Mouse (Mus musculus): ENCODE data around the gene Atf5. TPM values are rescaled to one million over a fixed set of nuclear protein-coding genes. Genes with fewer than 3 reads are reported as not detected.

Gene Atf5
- total RNA-seq, 2 experiments from 2014 or later: 5.6 to 6.8 TPM

- 0 out of 2 replicates have a peak, but pooled peaks have one; percentile 20 for ATAC-seq (replicated peaks; ENCODE audit: poor library complexity, severe bottlenecking)
Observed at GRCm38 (mm10) chr7:44823409-44823808, 7.0 kb upstream of the Atf5 start.

GRCm38 (mm10) chr7:44821666-44822448, 5.4 kb upstream of the Atf5 start:
- 0 out of 2 replicates have a peak, but pooled peaks have one; percentile 12 for ATAC-seq (replicated peaks; ENCODE audit: poor library complexity, severe bottlenecking)

GRCm38 (mm10) chr7:44820525-44820924, 4.1 kb upstream of the Atf5 start:
- ATAC-seq (replicated peaks; ENCODE audit: poor library complexity, severe bottlenecking): no peak

GRCm38 (mm10) chr7:44819863-44820262, 3.4 kb upstream of the Atf5 start:
- ATAC-seq (replicated peaks; ENCODE audit: poor library complexity, severe bottlenecking): no peak

GRCm38 (mm10) chr7:44819391-44819790, 2.9 kb upstream of the Atf5 start:
- ATAC-seq (replicated peaks; ENCODE audit: poor library complexity, severe bottlenecking): no peak

GRCm38 (mm10) chr7:44818751-44819235, 2.3 kb upstream of the Atf5 start:
- no peak for ATAC-seq (replicated peaks; ENCODE audit: poor library complexity, severe bottlenecking)

- ATAC-seq (replicated peaks; ENCODE audit: poor library complexity, severe bottlenecking): no peak
Observed at GRCm38 (mm10) chr7:44818164-44818563, 1.7 kb upstream of the Atf5 start.

- no peak for ATAC-seq (replicated peaks; ENCODE audit: poor library complexity, severe bottlenecking)
Observed at GRCm38 (mm10) chr7:44817441-44817840, 983 bp upstream of the Atf5 start.

- peak; percentile 86 for ATAC-seq (replicated peaks; ENCODE audit: poor library complexity, severe bottlenecking)
Observed at GRCm38 (mm10) chr7:44815721-44816469, 563 bp downstream of the Atf5 start, which contains the start of the genes Nup62 and Il4i1. TSS of gene Nup62 (plus strand) at chr7:44816088. TSS of gene Il4i1 (plus strand) at chr7:44816387.

GRCm38 (mm10) chr7:44814952-44815553, 1.4 kb downstream of the Atf5 start:
- ATAC-seq (replicated peaks; ENCODE audit: poor library complexity, severe bottlenecking): no peak

- ATAC-seq (replicated peaks; ENCODE audit: poor library complexity, severe bottlenecking): no peak
Observed at GRCm38 (mm10) chr7:44814423-44814822, 2.0 kb downstream of the Atf5 start.

- ATAC-seq (replicated peaks; ENCODE audit: poor library complexity, severe bottlenecking): no peak
Observed at GRCm38 (mm10) chr7:44813985-44814384, 2.5 kb downstream of the Atf5 start.

GRCm38 (mm10) chr7:44812651-44813325, 3.7 kb downstream of the Atf5 start:
- no peak for ATAC-seq (replicated peaks; ENCODE audit: poor library complexity, severe bottlenecking)

GRCm38 (mm10) chr7:44810819-44811557, 5.5 kb downstream of the Atf5 start:
- ATAC-seq (replicated peaks; ENCODE audit: poor library complexity, severe bottlenecking): no peak

GRCm38 (mm10) chr7:44810365-44810764, 6.1 kb downstream of the Atf5 start:
- ATAC-seq (replicated peaks; ENCODE audit: poor library complexity, severe bottlenecking): no peak

- ATAC-seq (replicated peaks; ENCODE audit: poor library complexity, severe bottlenecking): no peak
Observed at GRCm38 (mm10) chr7:44809466-44809865, 7.0 kb downstream of the Atf5 start.

GRCm38 (mm10) chr7:44808927-44809326, 7.5 kb downstream of the Atf5 start:
- ATAC-seq (replicated peaks; ENCODE audit: poor library complexity, severe bottlenecking): no peak

GRCm38 (mm10) chr7:44792781-44793180, 23.7 kb downstream of the Atf5 start:
- ATAC-seq (replicated peaks; ENCODE audit: poor library complexity, severe bottlenecking): no peak

GRCm38 (mm10) chr7:44790066-44790465, 26.4 kb downstream of the Atf5 start:
- ATAC-seq (replicated peaks; ENCODE audit: poor library complexity, severe bottlenecking): no peak

- ATAC-seq (replicated peaks; ENCODE audit: poor library complexity, severe bottlenecking): no peak
Observed at GRCm38 (mm10) chr7:44789531-44789930, 26.9 kb downstream of the Atf5 start.
